Mouse (Mus musculus) forebrain, embryonic 16.5 days (tissue): ENCODE measurements around the gene Dglucy. TPM values are rescaled to one million over a fixed set of nuclear protein-coding genes. Genes with fewer than 3 reads are reported as not detected.

Experiments used
- ATAC-seq: fragments of 200-750 bp; cut with Nextera tagmentation; 2 replicates; pipeline ENCODE4 v1.8.0; 2017; ENCODE audit warnings: mild to moderate bottlenecking, moderate library complexity
- H3K27ac ChIP-seq: fragments of 300-500 bp; sonication (generic); 2 replicates; pipeline ENCODE4 v1.5.1; 2014; ENCODE audit warnings: low read length, control low read depth
- H3K27me3 ChIP-seq: fragments of 300-500 bp; sonication (generic); replicated peaks from 2 replicates; pipeline ENCODE4 v1.6.1; 2014; ENCODE audit warnings: low read length; ENCODE audit not compliant: control insufficient read depth, insufficient read depth
- H3K36me3 ChIP-seq: fragments of 300-500 bp; sonication (generic); 2 replicates; pipeline ENCODE4 v1.6.1; 2014; ENCODE audit not compliant: control insufficient read depth, insufficient read depth
- H3K4me1 ChIP-seq: fragments of 300-500 bp; sonication (generic); replicated peaks from 2 replicates; pipeline ENCODE4 v1.6.1; 2014; ENCODE audit warnings: low read length; ENCODE audit not compliant: control insufficient read depth, insufficient read depth
- H3K4me2 ChIP-seq: fragments of 300-500 bp; sonication (generic); 2 replicates; pipeline ENCODE4 v1.6.1; 2014; ENCODE audit warnings: mild to moderate bottlenecking, low read length, control low read depth
- H3K4me3 ChIP-seq: fragments of 300-500 bp; sonication (generic); replicated peaks from 2 replicates; pipeline ENCODE4 v1.5.1; 2014; ENCODE audit warnings: mild to moderate bottlenecking, low read length, control low read depth
- H3K9ac ChIP-seq: fragments of 300-500 bp; sonication (generic); replicated peaks from 2 replicates; pipeline ENCODE4 v1.6.1; 2014; ENCODE audit warnings: low read depth, low read length, control low read depth
- H3K9me3 ChIP-seq: fragments of 300-500 bp; sonication (generic); 2 replicates; pipeline ENCODE4 v1.6.1; 2016; ENCODE audit warnings: low read length; ENCODE audit not compliant: control insufficient read depth
- WGBS: fragments of 180-500 bp; shearing (Covaris S2); extraction: QIAGEN DNeasy Blood & Tissue Kit; methylation state at CpG from one replicate; pipeline ENCODE4 v1.1.7; 2014; 5-methylcytosine and 5-hydroxymethylcytosine counted together
- polyA plus RNA-seq: library from polyadenylated mRNA; unstranded; fragments of >200 nt; fragmentation: Nextera tagmentation; extraction: Ambion mirVana; gene quantifications from 2 replicates; pipeline ENCODE4 v1.2.1, GENCODE M21; 2015

Gene Dglucy
- polyA plus RNA-seq, 1 experiment from 2014 or later: 3.3 TPM

- Histone ChIP-seq H3K27ac (no peak overlapping the region), H3K36me3 (peaks cover 30% of the 10 kb centered on the region), H3K27me3 (no peaks in the 10 kb centered on the region), H3K4me2 (no peak overlapping the region), H3K9ac (no peak overlapping the region), H3K9me3 (no peaks in the 10 kb centered on the region), H3K4me3 (no peak overlapping the region), H3K4me1 (no peaks in the 10 kb centered on the region)
- 91% methylated on average over 21 of the region's 21 CpGs for WGBS
- no peak for ATAC-seq
Measured at GRCm38 (mm10) chr12:100944921-100945336, 166.1 kb downstream of the Dglucy start.

GRCm38 (mm10) chr12:100945501-100945900 is 166.6 kb downstream of the Dglucy start:
- H3K27ac ChIP-seq: no peak overlapping the region
- no peak overlapping the region for H3K4me2 ChIP-seq
- H3K36me3 ChIP-seq: peaks cover 30% of the 10 kb centered on the region
- H3K4me1 ChIP-seq: no peaks in the 10 kb centered on the region
- no peak overlapping the region for H3K9ac ChIP-seq
- H3K4me3 ChIP-seq: no peak overlapping the region
- no peaks in the 10 kb centered on the region for H3K9me3 ChIP-seq
- WGBS: 91% methylated on average over 12 of the region's 12 CpGs
- no peaks in the 10 kb centered on the region for H3K27me3 ChIP-seq
- no peak for ATAC-seq

GRCm38 (mm10) chr12:100945948-100946347 is 167.1 kb downstream of the Dglucy start:
- ATAC-seq: no peak
- H3K9ac ChIP-seq: no peak overlapping the region
- H3K9me3 ChIP-seq: no peaks in the 10 kb centered on the region
- no peak overlapping the region for H3K4me3 ChIP-seq
- no peaks in the 10 kb centered on the region for H3K4me1 ChIP-seq
- 95% methylated on average over 12 of the region's 12 CpGs for WGBS
- peaks cover 30% of the 10 kb centered on the region for H3K36me3 ChIP-seq
- H3K27ac ChIP-seq: no peak overlapping the region
- H3K27me3 ChIP-seq: no peaks in the 10 kb centered on the region
- H3K4me2 ChIP-seq: no peak overlapping the region

Other genes with a start within 250 kb of the Dglucy start
- gene Rps6ka5, start 52.1 kb upstream of the Dglucy start, polyA plus RNA-seq: 14.4 and 18.2 TPM in 2 replicates
- gene Gpr68, start 129.1 kb downstream of the Dglucy start, polyA plus RNA-seq: 0.87 and 1.7 TPM in 2 replicates
- 18.1 and 20.7 TPM in 2 replicates for gene Ccdc88c, start 250.0 kb downstream of the Dglucy start, polyA plus RNA-seq